Mouse (Mus musculus) heart, embryonic 13.5 days (tissue): ENCODE data around the gene Polr2a. TPM values are rescaled to one million over a fixed set of nuclear protein-coding genes. Genes with fewer than 3 reads are reported as not detected.

Experiments used
- ATAC-seq: fragments of 200-750 bp; cut with Nextera tagmentation; 2 replicates; pipeline ENCODE4 v1.8.0; 2017; ENCODE audit warnings: moderate TSS enrichment; ENCODE audit not compliant: insufficient number of reproducible peaks, low FRiP score, low TSS enrichment; ENCODE audit errors: extremely low read depth
- H3K27ac ChIP-seq: fragments of 300-500 bp; sonication (generic); replicated peaks from 2 replicates; pipeline ENCODE4 v1.5.1; 2015; ENCODE audit warnings: moderate library complexity, mild to moderate bottlenecking, inconsistent platforms
- H3K27me3 ChIP-seq: fragments of 300-500 bp; sonication (generic); replicated peaks from 2 replicates; pipeline ENCODE4 v1.6.1; 2015; ENCODE audit warnings: mild to moderate bottlenecking, inconsistent platforms
- H3K36me3 ChIP-seq: fragments of 300-500 bp; sonication (generic); 2 replicates; pipeline ENCODE4 v1.6.1; 2015; ENCODE audit warnings: mild to moderate bottlenecking, inconsistent platforms
- H3K4me1 ChIP-seq: fragments of 300-500 bp; sonication (generic); 2 replicates; pipeline ENCODE4 v1.6.1; 2015; ENCODE audit warnings: inconsistent platforms
- H3K4me2 ChIP-seq: fragments of 300-500 bp; sonication (generic); 2 replicates; pipeline ENCODE4 v1.6.1; 2015; ENCODE audit warnings: inconsistent platforms, mild to moderate bottlenecking, moderate library complexity
- H3K4me3 ChIP-seq: fragments of 300-500 bp; sonication (generic); 2 replicates; pipeline ENCODE4 v1.5.1; 2015; ENCODE audit warnings: moderate library complexity, mild to moderate bottlenecking, inconsistent platforms
- H3K9ac ChIP-seq: fragments of 300-500 bp; sonication (generic); 2 replicates; pipeline ENCODE4 v1.6.1; 2015; ENCODE audit warnings: inconsistent platforms, mild to moderate bottlenecking, moderate library complexity
- H3K9me3 ChIP-seq: fragments of 300-500 bp; sonication (generic); 2 replicates; pipeline ENCODE4 v1.6.1; 2016; ENCODE audit warnings: inconsistent platforms
- WGBS: fragments of 180-500 bp; shearing (Covaris S2); methylation state at CpG from one replicate; pipeline ENCODE4 v1.1.7; 2015; ENCODE audit warnings: mixed read lengths; 5-methylcytosine and 5-hydroxymethylcytosine counted together
- polyA plus RNA-seq: library from polyadenylated mRNA; unstranded; fragments of >200 nt; fragmentation: Nextera tagmentation; extraction: Ambion mirVana; gene quantifications from 2 replicates; pipeline ENCODE4 v1.2.1, GENCODE M21; 2015

Gene Polr2a
- polyA plus RNA-seq, 1 experiment from 2014 or later = 19.1 TPM

- Histone ChIP-seq H3K9me3 (no peaks in the 10 kb centered on the region), H3K27ac (no peak overlapping the region), H3K9ac (peak overlapping the region; percentile 21; the same call in 1 of the 2 replicates), H3K4me2 (peak overlapping the region; percentile 20; the same call in 1 of the 2 replicates), H3K4me3 (no peak overlapping the region), H3K36me3 (peaks cover 35% of the 10 kb centered on the region), H3K27me3 (peaks cover 11% of the 10 kb centered on the region; the same call in 1 of the 2 replicates), H3K4me1 (peaks cover 37% of the 10 kb centered on the region)
- no peak for ATAC-seq
- 39% methylated on average over 7 of the region's 7 CpGs for WGBS
Measured at GRCm38 (mm10) chr11:69778985-69779384, 20.5 kb upstream of the Polr2a start.

GRCm38 (mm10) chr11:69778258-69778982 lies 20.0 kb upstream of the Polr2a start:
- WGBS = 65% methylated on average over 23 of the region's 23 CpGs
- peak overlapping the region; percentile 21 for H3K9ac ChIP-seq
- no peak for ATAC-seq

GRCm38 (mm10) chr11:69777504-69778257 lies 19.2 kb upstream of the Polr2a start:
- 60% methylated on average over 26 of the region's 26 CpGs for WGBS
- no peaks in the 10 kb centered on the region for H3K9me3 ChIP-seq
- no peak overlapping the region for H3K4me2 ChIP-seq
- H3K4me3 ChIP-seq = no peak overlapping the region
- H3K4me1 ChIP-seq = peaks cover 40% of the 10 kb centered on the region
- peaks cover 11% of the 10 kb centered on the region; the same call in 1 of the 2 replicates for H3K27me3 ChIP-seq
- ATAC-seq = 0 out of 2 replicates have a peak, but pooled peaks have one; percentile 11
- H3K27ac ChIP-seq = no peak overlapping the region
- H3K36me3 ChIP-seq = peaks cover 41% of the 10 kb centered on the region
- H3K9ac ChIP-seq = peak overlapping the region; percentile 10; the same call in 1 of the 2 replicates

More at GRCm38 (mm10) chr11:69778258-69778982, 20.0 kb upstream of the Polr2a start:
- no peaks in the 10 kb centered on the region for H3K9me3 ChIP-seq
- H3K27me3 ChIP-seq = peaks cover 11% of the 10 kb centered on the region; the same call in 1 of the 2 replicates
- H3K4me2 ChIP-seq = peak overlapping the region; percentile 20; the same call in 1 of the 2 replicates
- H3K27ac ChIP-seq = no peak overlapping the region
- H3K4me3 ChIP-seq = no peak overlapping the region
- peaks cover 37% of the 10 kb centered on the region for H3K4me1 ChIP-seq
- H3K36me3 ChIP-seq = peaks cover 35% of the 10 kb centered on the region

- H3K9ac ChIP-seq = no peak overlapping the region
Measured at GRCm38 (mm10) chr11:69776488-69776887, 18.1 kb upstream of the Polr2a start.

GRCm38 (mm10) chr11:69775716-69776115 lies 17.3 kb upstream of the Polr2a start:
- H3K4me3 ChIP-seq = no peak overlapping the region
- H3K4me2 ChIP-seq = no peak overlapping the region
- H3K27me3 ChIP-seq = peaks cover 9% of the 10 kb centered on the region; the same call in 1 of the 2 replicates
- H3K36me3 ChIP-seq = peaks cover 47% of the 10 kb centered on the region
- peaks cover 40% of the 10 kb centered on the region for H3K4me1 ChIP-seq
- no peak overlapping the region; the same call in 1 of the 2 replicates for H3K9ac ChIP-seq
- H3K27ac ChIP-seq = no peak overlapping the region
- WGBS = 56% methylated on average over 10 of the region's 10 CpGs
- no peaks in the 10 kb centered on the region for H3K9me3 ChIP-seq
- ATAC-seq = no peak

More at GRCm38 (mm10) chr11:69776488-69776887, 18.1 kb upstream of the Polr2a start:
- H3K4me3 ChIP-seq = no peak overlapping the region
- H3K9me3 ChIP-seq = no peaks in the 10 kb centered on the region
- 73% methylated on average over 20 of the region's 20 CpGs for WGBS
- no peak for ATAC-seq
- H3K4me2 ChIP-seq = no peak overlapping the region
- peaks cover 41% of the 10 kb centered on the region for H3K36me3 ChIP-seq
- no peak overlapping the region for H3K27ac ChIP-seq
- H3K27me3 ChIP-seq = peaks cover 11% of the 10 kb centered on the region; the same call in 1 of the 2 replicates
- H3K4me1 ChIP-seq = peaks cover 40% of the 10 kb centered on the region

- Histone ChIP-seq H3K9me3 (no peaks in the 10 kb centered on the region), H3K27me3 (peaks cover 5% of the 10 kb centered on the region; the same call in 1 of the 2 replicates), H3K4me2 (no peak overlapping the region), H3K4me3 (no peak overlapping the region), H3K9ac (no peak overlapping the region), H3K4me1 (peaks cover 41% of the 10 kb centered on the region), H3K27ac (no peak overlapping the region), H3K36me3 (peaks cover 53% of the 10 kb centered on the region)
- 50% methylated on average over 5 of the region's 5 CpGs for WGBS
- no peak for ATAC-seq
Measured at GRCm38 (mm10) chr11:69774961-69775360, 16.5 kb upstream of the Polr2a start.

GRCm38 (mm10) chr11:69767625-69767909 lies 9.1 kb upstream of the Polr2a start:
- Histone ChIP-seq H3K4me1 (peaks cover 37% of the 10 kb centered on the region), H3K27ac (peak overlapping the region; percentile 87), H3K27me3 (no peaks in the 10 kb centered on the region), H3K9ac (peak overlapping the region; percentile 97), H3K4me3 (peak overlapping the region; percentile 72), H3K9me3 (no peaks in the 10 kb centered on the region), H3K36me3 (peaks cover 15% of the 10 kb centered on the region; the same call in 1 of the 2 replicates), H3K4me2 (peak overlapping the region; percentile 69)
- 45% methylated on average over 4 of the region's 4 CpGs for WGBS
- ATAC-seq = no peak

- Histone ChIP-seq H3K27ac (peak overlapping the region; percentile 87), H3K4me2 (peak overlapping the region; percentile 69), H3K4me1 (peaks cover 37% of the 10 kb centered on the region), H3K9me3 (no peaks in the 10 kb centered on the region), H3K36me3 (peaks cover 15% of the 10 kb centered on the region; the same call in 1 of the 2 replicates), H3K4me3 (peak overlapping the region; percentile 72), H3K27me3 (no peaks in the 10 kb centered on the region), H3K9ac (peak overlapping the region; percentile 97)
- 46% methylated on average over 13 of the region's 13 CpGs for WGBS
- ATAC-seq = no peak; the same call in 1 of the 2 replicates
Measured at GRCm38 (mm10) chr11:69766872-69767624, 8.6 kb upstream of the Polr2a start.

GRCm38 (mm10) chr11:69766126-69766609 lies 7.7 kb upstream of the Polr2a start:
- peak overlapping the region; percentile 72 for H3K4me3 ChIP-seq
- H3K36me3 ChIP-seq = peaks cover 13% of the 10 kb centered on the region; the same call in 1 of the 2 replicates
- peak; percentile 72 for ATAC-seq
- H3K9ac ChIP-seq = peak overlapping the region; percentile 97
- under 1% methylated on average over 32 of the region's 37 CpGs for WGBS
- peak overlapping the region; percentile 69 for H3K4me2 ChIP-seq
- no peaks in the 10 kb centered on the region for H3K9me3 ChIP-seq
- peak overlapping the region; percentile 87 for H3K27ac ChIP-seq
- peaks cover 37% of the 10 kb centered on the region for H3K4me1 ChIP-seq
- no peaks in the 10 kb centered on the region for H3K27me3 ChIP-seq

GRCm38 (mm10) chr11:69765221-69766125 lies 7.0 kb upstream of the Polr2a start, which contains the start of gene Zbtb4:
Gene Zbtb4, plus strand, starts transcription at chr11:69765912.
- peak within 1 kb of the TSS; percentile 97 for H3K9ac ChIP-seq
- H3K36me3 ChIP-seq = peaks cover 6% of the 10 kb centered on the region; the same call in 1 of the 2 replicates
- ATAC-seq = peak; percentile 62
- no peaks in the 10 kb centered on the region for H3K27me3 ChIP-seq
- 21% methylated on average over 34 of the region's 55 CpGs for WGBS
- H3K27ac ChIP-seq = peak within 1 kb of the TSS; percentile 87
- no peaks in the 10 kb centered on the region for H3K9me3 ChIP-seq
- peaks cover 39% of the 10 kb centered on the region for H3K4me1 ChIP-seq
- peak within 1 kb of the TSS; percentile 69 for H3K4me2 ChIP-seq
- H3K4me3 ChIP-seq = peak within 1 kb of the TSS; percentile 72
